Mouse (Mus musculus) ES-Bruce4 (cell line): ENCODE measurements at regions not wholly inside any gene's neighbourhood (a gene's known extent, or its start where the extent isn't known, plus 50 kb on each side); places are given as distances from the start of the nearest gene placed in this dataset.

Experiments used
- H3K27ac ChIP-seq: 2 replicates; pipeline ENCODE4 v1.5.1; 2012; ENCODE audit warnings: low read length, inconsistent platforms; ENCODE audit not compliant: insufficient read depth
- H3K27me3 ChIP-seq: 2 replicates; pipeline ENCODE4 v1.6.1; 2012; ENCODE audit warnings: mild to moderate bottlenecking, low read length, inconsistent platforms; ENCODE audit not compliant: control insufficient read depth, poor library complexity, insufficient read depth, severe bottlenecking
- H3K36me3 ChIP-seq: 2 replicates; pipeline ENCODE4 v1.6.1; 2012; ENCODE audit warnings: inconsistent platforms, mild to moderate bottlenecking, low read length, moderate library complexity; ENCODE audit not compliant: control insufficient read depth, poor library complexity, insufficient read depth, severe bottlenecking
- H3K4me1 ChIP-seq: one replicate; pipeline ENCODE4 v1.8.1; 2011; ENCODE audit warnings: low read length; ENCODE audit not compliant: control insufficient read depth, insufficient read depth
- H3K4me3 ChIP-seq: 2 replicates; pipeline ENCODE4 v1.5.1; 2011; ENCODE audit warnings: low read depth, mild to moderate bottlenecking, low read length
- H3K9ac ChIP-seq: 2 replicates; pipeline ENCODE4 v1.6.1; 2012; ENCODE audit warnings: low read depth, mild to moderate bottlenecking, inconsistent platforms; ENCODE audit not compliant: poor library complexity, severe bottlenecking
- H3K9me3 ChIP-seq: replicated peaks from 2 replicates; pipeline ENCODE4 v1.6.1; 2012; ENCODE audit warnings: mild to moderate bottlenecking, low read length, inconsistent platforms; ENCODE audit not compliant: control insufficient read depth, poor library complexity, insufficient read depth, severe bottlenecking
- CTCF ChIP-seq: IDR thresholded peaks from one replicate; pipeline ENCODE4 v1.8.1; 2011; ENCODE audit warnings: low read depth, low read length
- EP300 ChIP-seq: IDR thresholded peaks from 2 replicates; pipeline ENCODE4 v1.6.1; 2011; ENCODE audit warnings: low read depth, low read length; ENCODE audit not compliant: insufficient read depth
- POLR2A ChIP-seq: IDR thresholded peaks from one replicate; pipeline ENCODE4 v1.8.1; 2011; ENCODE audit warnings: low read length; ENCODE audit not compliant: insufficient read depth

- no peak overlapping the region for H3K27ac ChIP-seq
- TF ChIP-seq CTCF (no peak), POLR2A (no peak), EP300 (no peak)
- H3K9ac ChIP-seq = no peak overlapping the region
- H3K4me3 ChIP-seq = no peak overlapping the region
- no peaks in the 10 kb centered on the region for H3K9me3 ChIP-seq
- H3K36me3 ChIP-seq = no peaks in the 10 kb centered on the region
- no peaks in the 10 kb centered on the region for H3K27me3 ChIP-seq
- H3K4me1 ChIP-seq = no peaks in the 10 kb centered on the region
Observed at GRCm38 (mm10) chr10:15592161-15592560, 874.1 kb upstream of the Gje1 start.

GRCm38 (mm10) chr10:15586081-15586480 lies 868.1 kb upstream of the Gje1 start:
- no peak overlapping the region for H3K9ac ChIP-seq
- H3K27ac ChIP-seq = no peak overlapping the region
- no peaks in the 10 kb centered on the region for H3K27me3 ChIP-seq
- H3K36me3 ChIP-seq = no peaks in the 10 kb centered on the region
- no peaks in the 10 kb centered on the region for H3K4me1 ChIP-seq
- TF ChIP-seq EP300 (peak; percentile 82), CTCF (no peak)
- no peaks in the 10 kb centered on the region for H3K9me3 ChIP-seq
- H3K4me3 ChIP-seq = no peak overlapping the region

- H3K4me1 ChIP-seq = no peaks in the 10 kb centered on the region
- no peak overlapping the region for H3K4me3 ChIP-seq
- no peaks in the 10 kb centered on the region for H3K27me3 ChIP-seq
- H3K9ac ChIP-seq = no peak overlapping the region
- no peaks in the 10 kb centered on the region for H3K36me3 ChIP-seq
- TF ChIP-seq POLR2A = no peak
- no peak for TF ChIP-seq CTCF
- no peak for TF ChIP-seq EP300
- no peak overlapping the region for H3K27ac ChIP-seq
- H3K9me3 ChIP-seq = no peaks in the 10 kb centered on the region
Observed at GRCm38 (mm10) chr10:15564119-15564518, 846.1 kb upstream of the Gje1 start.

GRCm38 (mm10) chr10:15553407-15554064 lies 835.5 kb upstream of the Gje1 start:
- no peak for TF ChIP-seq POLR2A
- TF ChIP-seq EP300 = no peak
- TF ChIP-seq CTCF = no peak
- H3K9me3 ChIP-seq = no peaks in the 10 kb centered on the region
- H3K4me1 ChIP-seq = no peaks in the 10 kb centered on the region
- H3K9ac ChIP-seq = no peak overlapping the region
- no peak overlapping the region for H3K4me3 ChIP-seq
- no peaks in the 10 kb centered on the region for H3K27me3 ChIP-seq
- no peak overlapping the region for H3K27ac ChIP-seq
- no peaks in the 10 kb centered on the region for H3K36me3 ChIP-seq

- Histone ChIP-seq H3K9me3 (no peaks in the 10 kb centered on the region), H3K4me3 (no peak overlapping the region), H3K4me1 (no peaks in the 10 kb centered on the region), H3K9ac (no peak overlapping the region), H3K27ac (no peak overlapping the region), H3K36me3 (no peaks in the 10 kb centered on the region), H3K27me3 (no peaks in the 10 kb centered on the region)
- TF ChIP-seq CTCF (no peak), POLR2A (no peak), EP300 (no peak)
Observed at GRCm38 (mm10) chr10:15541797-15542350, 823.9 kb upstream of the Gje1 start.

GRCm38 (mm10) chr10:15540780-15541426 lies 822.9 kb upstream of the Gje1 start:
- H3K9ac ChIP-seq = no peak overlapping the region
- no peaks in the 10 kb centered on the region for H3K4me1 ChIP-seq
- H3K27me3 ChIP-seq = no peaks in the 10 kb centered on the region
- TF ChIP-seq EP300 = no peak
- TF ChIP-seq CTCF = no peak
- no peak for TF ChIP-seq POLR2A
- no peaks in the 10 kb centered on the region for H3K36me3 ChIP-seq
- H3K9me3 ChIP-seq = no peaks in the 10 kb centered on the region
- H3K27ac ChIP-seq = no peak overlapping the region
- H3K4me3 ChIP-seq = no peak overlapping the region
